Mouse (Mus musculus) B cell, adult 2 months (primary cell): ENCODE results near the gene Terf2.
"Not testable (repeated sequence)": the region's sequence is repeated elsewhere in the genome, so short reads cannot be mapped to it uniquely, and the experiment has no call there.

Experiments
- DNase-seq, 2 experiments: peaks; one replicate each; pipeline ENCODE4 v3.0.0; 2022

Terf2 gene

DNA sequence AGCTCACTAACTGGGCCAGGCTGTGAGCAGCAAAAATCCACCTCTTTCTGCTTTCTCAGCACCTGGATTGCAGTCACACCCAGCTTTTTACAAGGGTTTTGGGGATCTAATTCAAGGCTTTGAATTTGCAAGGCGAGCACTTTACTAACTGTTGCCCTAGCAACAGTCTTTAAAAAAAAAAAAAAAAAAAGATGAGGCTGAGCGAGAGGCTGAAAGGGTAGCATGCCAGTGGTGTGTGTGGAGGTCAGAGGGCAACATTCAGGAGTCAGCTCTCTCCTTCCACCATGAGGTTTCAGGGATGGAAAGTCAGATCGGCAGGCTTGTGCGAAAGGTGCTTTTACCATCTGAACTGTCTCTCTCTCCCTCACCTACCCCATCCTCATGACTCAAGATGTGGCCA is 16.9 kb upstream of the Terf2 start:
- DNase-seq, result no peak

DNA sequence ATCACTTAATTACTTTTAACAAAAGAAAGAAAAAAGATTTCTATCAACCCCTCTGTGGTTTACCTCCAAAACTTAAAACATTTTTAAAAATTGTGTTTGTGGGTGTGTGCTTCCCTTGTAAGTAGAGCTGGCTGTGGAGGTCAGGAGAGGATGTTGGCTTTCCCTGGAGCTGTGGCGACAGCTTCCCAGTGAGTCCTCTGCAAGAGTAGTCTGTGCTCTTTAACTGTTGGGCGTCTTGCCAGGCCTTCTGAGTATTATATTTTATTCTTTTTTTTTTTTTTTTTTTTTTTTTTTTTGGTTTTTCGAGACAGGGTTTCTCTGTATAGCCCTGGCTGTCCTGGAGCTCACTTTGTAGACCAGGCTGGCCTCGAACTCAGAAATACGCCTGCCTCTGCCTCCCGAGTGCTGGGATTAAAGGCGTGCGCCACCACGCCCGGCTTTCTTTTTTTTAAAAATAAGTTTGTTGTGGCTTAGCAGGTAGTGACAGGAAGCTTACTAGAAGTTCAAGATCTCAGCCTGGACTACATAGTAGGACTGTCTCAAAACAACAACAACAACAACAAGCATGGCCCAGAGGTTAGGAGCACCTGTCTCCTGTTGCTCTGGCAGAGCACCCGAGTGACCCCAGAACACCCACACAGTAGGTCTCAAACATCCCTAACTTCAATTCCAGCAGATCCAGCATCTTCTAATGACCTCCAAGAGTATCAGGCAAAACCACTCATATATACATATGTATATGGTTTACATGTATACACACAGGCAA is 15.2 kb upstream of the Terf2 start:
- DNase-seq, result no peak

DNA sequence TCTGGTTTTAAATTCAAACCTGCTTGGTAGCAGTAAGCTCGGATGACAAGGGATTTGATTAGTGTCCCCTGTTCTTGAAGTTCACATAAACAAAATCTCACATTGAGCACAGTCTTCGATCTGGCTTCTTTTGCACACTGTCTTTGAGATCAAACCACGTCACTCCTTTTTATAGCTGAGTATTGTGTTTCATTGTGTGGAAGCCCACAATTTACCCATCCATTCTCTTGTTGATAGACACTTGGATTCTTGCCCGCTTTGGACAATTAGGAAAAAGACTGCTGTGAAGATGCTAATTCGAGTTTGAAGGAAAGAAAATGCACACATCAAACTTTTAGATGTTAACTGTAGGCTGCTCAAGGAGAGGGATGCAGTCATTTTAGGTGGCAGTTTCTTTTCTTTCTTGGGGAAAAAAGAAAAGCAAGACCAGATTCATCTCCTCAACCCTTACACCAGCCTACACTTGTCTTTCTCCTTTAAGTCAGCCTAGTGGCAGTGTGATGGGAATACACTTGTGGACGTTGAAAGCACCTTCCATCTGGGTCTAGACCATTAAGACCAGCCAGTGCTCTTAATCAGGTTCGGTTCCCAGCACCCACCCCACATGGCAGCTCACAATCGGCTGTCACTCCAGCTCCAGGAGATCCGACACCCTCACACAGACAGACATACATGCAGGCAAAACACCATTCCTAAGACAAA is 14.4 kb upstream of the Terf2 start:
- DNase-seq, result no peak

DNA sequence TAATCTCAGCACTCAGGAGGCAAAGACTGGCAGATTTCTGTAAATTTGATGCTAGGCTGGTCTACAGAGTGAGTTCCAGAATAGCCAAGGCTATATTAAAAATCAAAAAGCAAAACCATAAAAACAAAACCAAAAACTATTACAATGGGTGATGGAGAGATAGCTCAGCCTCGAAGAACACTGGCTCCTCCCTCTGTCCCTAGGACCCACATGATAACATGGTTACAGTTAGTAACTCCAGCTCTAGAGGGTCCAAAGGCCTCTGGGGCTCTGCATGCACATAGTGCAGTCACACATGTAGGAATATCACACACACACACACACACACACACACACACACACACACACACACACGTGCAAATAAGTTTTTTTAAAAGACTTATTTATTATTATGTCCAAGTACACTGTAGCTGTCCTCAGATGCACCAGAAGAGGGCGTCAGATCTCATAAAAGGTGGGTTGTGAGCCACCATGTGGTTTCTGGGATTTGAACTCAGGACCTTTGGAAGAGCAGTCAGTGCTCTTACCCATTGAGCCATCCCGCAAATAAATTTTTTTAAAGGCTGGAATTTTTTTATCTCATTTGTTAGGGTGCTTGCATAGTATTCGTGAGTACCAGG is 13.6 kb upstream of the Terf2 start:
- DNase-seq, result no peak

DNA sequence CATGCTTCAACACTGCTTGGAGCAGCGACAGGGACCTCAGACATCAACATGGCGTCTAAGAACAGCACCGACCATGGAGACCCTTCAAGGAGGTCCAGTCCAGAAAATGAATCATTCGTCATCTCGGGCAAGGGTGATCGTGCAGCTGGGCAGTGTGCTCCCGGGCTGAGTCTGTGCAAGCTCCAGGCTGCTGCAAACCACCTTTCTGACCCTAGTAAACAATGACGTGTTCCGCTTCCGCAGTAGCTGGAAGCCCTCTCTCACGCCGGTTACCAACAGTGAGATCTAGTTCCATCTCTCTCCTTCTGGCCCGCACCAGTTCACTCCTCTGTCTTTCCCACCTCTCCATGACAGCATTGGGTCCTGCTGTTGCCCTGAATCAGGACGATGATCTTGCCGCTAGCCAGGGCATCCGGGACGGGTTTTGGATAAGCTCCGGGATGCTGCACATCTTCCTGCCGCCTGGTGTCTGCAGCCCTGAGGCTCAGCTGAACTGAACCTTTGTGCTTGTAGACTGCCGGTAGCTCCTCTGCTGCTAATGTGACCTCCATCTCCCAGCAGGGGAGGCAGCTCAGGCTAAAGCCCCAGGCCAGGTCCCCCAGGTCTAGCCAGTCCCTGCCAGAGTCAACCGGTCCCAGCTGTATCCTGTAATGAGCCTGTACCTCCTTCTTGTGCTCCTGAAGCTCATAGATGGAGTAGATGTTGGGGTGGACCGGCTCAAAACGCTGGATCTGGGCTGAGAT is 12.8 kb upstream of the Terf2 start:
- DNase-seq, result no peak

DNA sequence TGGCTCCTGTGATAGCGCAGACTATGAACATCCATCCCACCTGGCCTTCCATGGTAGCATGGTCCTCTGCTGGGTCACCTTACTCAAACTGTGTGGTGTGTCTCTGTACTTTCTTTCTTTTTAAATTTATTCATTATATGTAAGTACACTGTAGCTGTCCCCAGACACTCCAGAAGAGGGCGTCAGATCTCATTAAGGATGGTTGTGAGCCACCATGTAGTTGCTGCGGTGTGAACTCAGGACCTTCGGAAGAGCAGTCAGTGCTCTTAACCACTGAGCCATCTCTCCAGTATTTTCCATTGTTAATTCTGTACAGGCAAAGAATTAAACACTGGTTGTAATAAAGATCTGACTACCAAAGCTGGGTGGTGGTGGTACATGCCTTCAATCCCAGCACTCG is 11.7 kb upstream of the Terf2 start:
- DNase-seq, result not testable (repeated sequence)

DNA sequence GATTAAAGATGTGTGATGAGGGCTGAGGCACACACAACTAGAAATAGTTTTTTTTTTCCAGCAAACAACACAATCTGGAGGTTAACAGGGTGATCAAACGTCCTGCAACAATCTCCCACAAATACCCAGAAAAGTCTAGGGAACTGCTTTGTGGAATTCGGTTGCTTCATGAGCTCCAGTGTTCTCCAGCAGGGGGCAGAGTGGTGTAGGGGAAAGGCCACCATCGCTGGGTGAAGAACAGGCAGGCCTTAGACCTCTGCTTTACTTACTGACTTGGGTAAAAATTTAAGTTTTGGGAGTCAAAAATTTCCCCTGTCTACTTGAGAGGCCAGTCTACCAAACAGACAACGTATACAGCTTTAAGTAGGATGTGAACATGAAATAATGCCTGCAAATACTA is 8.2 kb upstream of the Terf2 start:
- DNase-seq, result peak; percentile 75 to 79

DNA sequence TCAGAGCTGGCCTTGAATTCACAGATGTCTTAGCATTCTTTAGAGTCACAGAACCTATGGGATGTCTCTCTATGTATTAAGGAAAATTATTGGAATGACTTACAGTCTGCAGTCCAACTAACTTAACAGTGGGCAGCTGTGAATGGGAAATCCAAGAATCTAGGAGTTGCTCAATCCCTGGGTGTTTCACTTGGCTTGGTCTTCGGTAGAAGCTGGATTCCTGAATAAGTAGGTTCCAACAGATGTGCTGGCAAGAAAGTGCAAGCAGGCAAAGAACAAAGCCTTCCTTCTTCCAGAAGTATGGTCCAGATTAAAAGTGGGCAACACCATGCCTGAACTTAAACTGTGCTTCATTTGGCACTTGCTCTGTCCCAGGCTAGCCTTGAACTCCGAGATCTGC is 4.3 kb upstream of the Terf2 start:
- no peak for DNase-seq

DNA sequence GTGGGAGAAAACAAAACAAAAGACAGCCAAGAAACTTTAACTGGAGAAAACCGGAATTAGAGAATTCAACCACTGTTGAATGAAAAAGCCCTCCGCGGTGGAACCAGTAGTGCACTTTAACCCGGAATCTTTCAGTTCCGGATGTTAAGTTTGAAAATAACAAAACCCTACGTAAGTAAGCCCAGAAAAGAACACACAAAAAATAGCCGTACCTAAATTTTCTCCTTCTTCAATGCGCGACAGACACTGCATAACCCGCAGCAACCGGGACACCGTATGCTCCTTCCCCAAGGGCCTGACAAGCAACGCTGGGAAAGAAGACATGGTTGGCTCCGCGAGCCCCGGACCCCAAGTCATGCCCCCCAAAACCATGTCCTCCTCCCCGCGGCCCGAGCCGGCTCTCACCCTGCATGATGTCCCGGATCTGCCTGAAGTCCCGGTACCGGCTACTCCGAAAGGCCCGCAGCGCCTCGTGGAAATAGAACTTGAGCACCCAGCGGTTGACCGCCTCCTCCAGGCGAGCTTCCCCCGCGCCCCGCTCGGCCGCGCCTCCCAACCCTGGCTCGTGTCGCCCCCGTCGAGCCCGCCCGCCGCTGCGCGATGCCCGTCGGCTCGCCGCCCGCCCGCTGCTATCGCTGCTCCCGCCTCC is 506 bp downstream of the Terf2 start:
- DNase-seq, result peak in 1 of 2 experiments; percentile 74

DNA sequence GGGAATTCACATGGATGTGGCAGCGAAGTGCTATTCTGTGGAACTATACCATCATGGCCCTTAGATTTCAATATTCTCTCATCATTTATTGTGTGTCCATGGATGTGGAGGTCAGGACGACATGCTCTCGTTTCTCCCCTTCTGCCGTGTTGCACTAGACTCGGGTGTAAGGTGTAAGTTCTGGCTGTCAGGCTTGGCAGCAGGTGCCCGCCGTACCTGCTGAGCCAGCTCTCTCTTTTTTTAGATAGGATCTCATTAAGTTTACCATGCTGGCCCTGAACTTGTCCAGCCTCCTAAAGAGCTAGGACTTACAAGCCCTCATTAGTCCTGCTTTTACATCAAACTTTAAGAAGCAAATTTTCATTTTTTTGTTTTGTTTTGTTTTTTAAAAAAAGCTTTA is 5.8 kb downstream of the Terf2 start:
- DNase-seq, result no peak

DNA sequence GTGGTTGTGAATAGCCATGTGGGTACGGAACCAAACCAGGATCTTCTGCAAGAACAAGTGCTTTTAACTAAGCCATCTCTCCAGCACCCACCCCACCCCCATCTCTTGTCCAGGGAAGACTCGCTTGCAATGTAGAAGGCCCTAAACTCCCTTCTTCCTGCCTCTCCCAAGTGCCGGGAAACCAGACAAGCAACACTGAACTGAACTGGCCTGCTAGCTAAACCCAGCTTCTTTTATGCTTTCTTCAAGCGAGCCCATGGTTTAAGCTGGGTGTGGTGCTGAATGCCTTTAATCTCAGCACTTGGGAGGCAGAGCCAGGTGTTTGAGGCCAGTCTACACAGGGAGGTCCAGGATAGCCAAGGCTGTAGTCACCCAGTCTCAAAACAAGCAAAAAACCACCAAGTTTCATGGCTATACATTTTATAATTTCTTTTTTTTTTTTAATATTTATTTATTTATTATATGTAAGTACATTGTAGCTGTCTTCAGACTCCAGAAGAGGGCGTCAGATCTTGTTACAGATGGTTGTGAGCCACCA is 7.8 kb downstream of the Terf2 start:
- DNase-seq, result no peak

DNA sequence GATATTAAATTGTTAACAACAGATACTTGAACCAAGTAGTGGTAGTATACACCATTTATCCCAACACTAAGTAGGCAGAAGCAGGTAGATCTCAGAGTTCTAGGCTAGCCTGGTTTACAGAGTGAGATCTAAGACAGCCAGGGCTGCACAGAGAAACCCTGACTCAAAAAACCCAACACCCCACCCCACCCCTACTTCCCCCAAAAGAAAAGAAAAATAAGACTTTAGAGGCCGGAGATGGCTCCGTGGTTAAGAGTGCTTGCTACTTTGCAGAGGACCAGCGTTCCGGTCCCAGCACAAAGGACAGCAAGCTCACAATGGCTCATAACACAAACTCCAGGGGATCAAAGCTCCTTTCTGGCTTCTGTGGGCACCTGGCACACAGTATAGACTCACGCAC is 10.3 kb downstream of the Terf2 start:
- no peak for DNase-seq

DNA sequence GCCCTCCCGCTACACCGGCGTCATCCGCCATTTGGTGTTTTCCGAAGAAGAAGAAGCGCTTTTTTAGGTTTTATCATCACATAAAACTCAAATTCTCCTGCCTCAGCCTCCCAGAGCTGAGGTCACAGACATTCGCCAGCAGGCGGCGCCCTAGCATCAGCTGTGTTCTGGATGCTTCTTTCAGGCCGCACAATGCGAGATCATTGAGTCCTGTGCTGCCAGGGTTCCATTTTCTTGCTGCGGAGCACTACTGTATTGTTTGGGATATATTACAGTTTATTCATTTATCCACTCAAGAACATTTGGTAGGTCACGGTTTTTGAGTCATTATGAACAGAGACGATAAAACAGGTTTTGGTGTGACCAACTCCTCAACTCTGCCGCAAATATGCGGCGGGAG is 11.0 kb downstream of the Terf2 start:
- peak; percentile 64 for DNase-seq

DNA sequence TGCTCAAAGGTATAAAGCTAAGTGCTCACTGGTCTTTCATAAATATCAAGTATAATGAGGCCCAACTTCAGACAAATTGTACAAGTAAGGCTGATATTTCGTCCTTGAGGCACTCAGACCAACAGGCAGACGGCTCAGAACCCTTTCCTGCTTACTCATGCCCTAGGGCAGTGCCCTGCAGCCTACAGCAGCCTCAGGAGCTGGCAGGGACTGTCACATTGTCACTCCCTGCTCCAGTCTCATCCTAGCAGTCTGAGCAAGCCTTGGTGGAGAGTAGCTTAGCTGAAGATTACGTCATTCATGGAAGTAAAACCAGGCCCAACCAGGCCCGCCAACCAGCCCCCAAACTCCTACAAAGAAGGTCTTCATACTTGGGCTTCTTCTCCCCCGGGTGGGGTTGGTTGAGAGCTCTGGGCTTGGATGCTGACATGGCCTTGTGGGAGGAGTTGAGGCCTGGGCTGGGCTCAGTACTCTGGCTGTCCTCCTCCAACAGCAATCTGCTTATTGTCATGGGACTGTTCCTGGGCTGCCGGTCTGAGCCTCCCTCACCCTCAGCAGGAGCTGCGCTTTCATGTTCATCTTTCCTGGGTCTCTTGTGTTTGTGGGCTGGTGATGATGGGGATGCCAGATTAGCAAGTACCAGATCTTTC is 20.0 kb downstream of the Terf2 start:
- no peak for DNase-seq

DNA sequence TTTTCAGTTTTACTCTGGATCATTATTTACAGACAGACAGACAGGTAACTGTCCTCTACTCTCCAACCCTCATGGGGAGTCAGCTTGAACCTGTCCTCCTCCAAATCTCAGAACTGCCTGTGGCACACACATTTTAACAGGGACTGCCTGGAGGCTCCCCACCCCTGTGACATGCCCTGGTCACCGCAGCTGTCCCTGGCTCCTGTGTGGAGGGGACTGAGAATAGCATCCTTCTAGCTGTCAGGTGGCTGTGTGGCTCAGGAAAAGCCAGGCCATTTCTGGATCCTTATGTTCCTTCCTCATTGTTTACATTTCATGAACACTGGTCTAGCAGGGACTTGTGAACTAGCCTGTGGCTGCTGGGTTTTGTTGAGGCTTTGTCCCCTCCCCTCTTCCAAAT is 22.2 kb downstream of the Terf2 start:
- DNase-seq, result no peak

DNA sequence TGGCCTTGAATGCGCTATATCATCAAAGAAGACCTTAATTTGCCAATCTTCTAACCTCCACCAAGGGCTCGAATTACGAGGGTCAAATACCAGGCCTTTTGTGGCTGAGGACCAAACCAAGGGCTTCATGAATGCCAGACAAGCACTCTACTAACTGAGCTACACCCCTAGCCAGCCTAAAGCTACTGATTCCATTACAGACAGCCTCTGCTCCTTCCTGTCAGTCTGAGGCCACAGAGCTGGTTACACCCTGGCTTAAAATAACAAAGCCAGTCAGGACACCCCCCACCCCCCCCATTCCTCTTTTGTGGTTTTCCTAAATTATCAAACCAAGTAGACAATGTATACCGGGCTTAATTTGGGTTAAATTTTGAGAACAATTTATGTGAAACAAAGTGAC is 22.6 kb downstream of the Terf2 start:
- DNase-seq, result no peak

DNA sequence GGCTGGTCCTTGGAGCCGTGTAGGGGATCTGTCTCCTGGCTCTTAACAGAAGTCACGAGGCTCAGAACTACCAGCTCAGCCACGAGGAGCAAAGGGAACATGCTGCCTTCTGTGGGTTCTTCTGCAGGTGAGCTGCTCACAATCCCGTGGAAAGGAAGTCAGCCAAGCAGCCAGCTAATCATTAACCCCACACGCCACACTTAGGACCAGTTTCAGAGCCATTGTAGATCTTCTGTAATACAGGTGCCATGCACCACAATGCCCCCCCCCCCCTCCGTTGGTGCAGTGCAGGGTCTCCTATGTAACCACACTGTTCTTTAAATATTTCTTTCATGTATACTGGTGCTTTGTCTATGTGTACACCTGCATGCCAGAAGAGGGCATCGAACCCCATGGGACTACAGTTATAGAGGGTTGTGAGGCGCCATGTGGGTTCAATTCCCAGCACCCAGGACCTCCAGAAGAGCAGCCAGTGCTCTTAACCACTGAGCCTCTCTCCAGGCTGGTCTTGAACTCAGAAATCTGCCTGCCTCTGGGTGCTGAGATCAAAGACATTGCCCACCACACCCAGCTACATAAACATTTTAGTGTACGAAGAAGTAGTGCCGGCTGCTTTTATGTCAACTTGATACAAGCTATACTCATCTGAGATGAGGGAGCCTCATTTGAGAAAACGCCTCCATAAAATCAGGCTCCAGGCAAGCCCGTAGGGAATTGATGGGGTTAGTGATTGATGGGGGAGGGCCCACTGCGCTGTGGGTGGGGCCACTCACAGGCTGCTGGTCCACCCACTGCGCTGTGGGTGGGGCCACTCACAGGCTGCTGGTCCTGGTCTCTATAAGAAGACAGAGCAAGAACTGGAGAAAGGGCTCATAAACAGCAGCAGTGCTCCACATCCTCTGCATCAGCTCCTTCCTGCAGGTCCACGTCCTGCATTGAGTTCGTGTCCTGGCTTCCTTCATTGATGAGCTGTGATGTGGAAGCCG is 30.5 kb downstream of the Terf2 start, which contains the start of gene Tmed6:
Tmed6 (minus strand) TSS at position 134 of the 986 bp plus-strand sequence.
- peak; percentile 67 for DNase-seq

DNA sequence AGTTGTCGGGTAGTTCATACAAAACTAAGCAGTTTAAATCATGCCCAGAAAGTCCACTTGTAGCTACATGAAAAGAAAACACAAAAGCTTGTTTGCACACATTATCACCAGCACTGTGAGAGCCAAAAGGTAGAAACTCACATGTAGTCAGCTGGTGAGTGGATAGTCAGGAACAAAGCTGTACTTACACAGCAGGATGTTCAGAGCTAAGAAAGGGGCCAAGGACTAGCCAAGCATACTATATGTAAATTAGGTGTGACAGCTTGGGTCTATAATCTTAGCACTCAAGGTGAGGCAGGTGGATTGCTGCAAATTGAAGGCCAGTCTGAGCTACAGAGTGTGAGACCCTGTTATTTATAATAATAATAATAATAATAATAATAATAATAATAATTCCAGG is 33.7 kb downstream of the Terf2 start:
- peak; percentile 12 to 20 for DNase-seq

DNA sequence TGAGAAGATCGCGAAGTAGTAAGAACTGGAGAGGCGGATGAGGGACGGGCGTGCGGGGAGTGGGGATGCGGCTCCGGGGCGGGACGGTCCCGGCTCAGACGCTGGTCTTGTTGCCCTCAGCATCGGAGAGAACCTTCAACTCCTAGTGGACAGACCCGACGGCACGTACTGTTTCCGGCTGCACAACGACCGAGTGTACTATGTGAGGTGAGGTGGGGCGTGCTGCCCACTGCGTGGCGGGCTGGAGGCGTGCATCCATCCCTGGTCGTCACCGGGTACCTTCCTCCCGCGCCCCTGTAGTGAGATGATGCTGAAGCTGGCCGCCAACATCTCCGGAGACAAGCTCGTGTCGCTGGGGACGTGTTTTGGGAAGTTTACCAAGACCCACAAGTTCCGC is 39.4 kb downstream of the Terf2 start:
- no peak for DNase-seq

DNA sequence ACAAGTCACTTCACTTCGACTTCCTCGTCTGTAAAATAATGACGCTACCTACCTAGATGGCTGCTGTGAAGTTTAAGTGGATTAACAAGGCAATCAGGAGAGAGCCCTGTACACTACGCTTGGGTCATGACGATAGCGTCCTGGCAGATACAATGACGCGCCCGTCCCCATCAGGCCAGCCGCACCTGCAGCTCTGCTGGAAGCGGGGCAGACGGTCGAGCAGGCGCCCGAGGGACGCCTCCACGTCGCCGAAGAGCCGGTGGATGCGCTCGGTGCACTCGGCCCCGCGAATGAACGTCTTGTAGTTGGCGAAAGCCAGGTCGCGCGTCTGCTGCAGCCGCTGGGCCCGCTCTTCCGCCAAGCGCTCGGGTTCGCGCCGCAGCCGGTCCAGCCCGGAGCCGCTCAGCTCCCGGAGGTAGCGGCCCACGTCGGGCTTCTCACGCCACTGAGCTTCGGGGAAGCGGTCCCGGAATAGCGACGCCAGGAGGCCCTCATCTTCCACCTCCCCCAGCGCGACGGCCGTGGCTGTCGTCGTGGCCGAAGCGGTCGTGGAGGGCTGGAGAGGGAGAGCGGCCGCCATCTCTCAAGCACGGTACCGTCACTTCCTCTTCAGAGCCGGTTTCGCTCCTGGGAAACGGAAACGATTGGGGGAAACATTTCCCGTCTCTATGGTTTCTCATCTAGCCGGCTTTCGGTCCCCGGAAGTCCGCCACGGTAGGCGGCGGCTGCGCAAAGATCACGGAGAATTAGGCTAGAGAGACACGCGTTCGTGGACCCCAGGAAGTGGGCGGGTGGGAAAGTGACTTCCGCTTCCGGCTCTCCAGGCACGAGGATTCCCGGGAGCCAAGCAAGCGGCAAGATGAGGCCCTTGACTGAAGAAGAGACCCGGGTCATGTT is 40.0 kb downstream of the Terf2 start, which contains the start of the genes Cog8 and Nip7:
Cog8 (minus strand) TSS at position 614 of the 897 bp plus-strand sequence.
Nip7 (plus strand) TSS at position 802 of the 897 bp plus-strand sequence.
- peak; percentile 94 for DNase-seq
